Mouse (Mus musculus) 416B (cell line): ENCODE data around the gene C1ra.
A peak's percentile ranks its signal among the peaks of the same experiment; 100 is the strongest.
"Not testable (repeated sequence)": the region's sequence is repeated elsewhere in the genome, so short reads cannot be mapped to it uniquely, and the experiment has no call there.

ENCODE experiments used
- DNase-seq: peaks from one replicate; pipeline ENCODE4 v3.0.0; 2011; ENCODE audit warnings: low read depth

C1ra gene

GRCm38 (mm10) chr6:124485414-124486144 lies 26.6 kb upstream of the C1ra start:
- no peak for DNase-seq

- DNase-seq: peak; percentile 75
Observed at GRCm38 (mm10) chr6:124487509-124487908, 24.7 kb upstream of the C1ra start.

GRCm38 (mm10) chr6:124488952-124489351 lies 23.3 kb upstream of the C1ra start:
- DNase-seq: no peak

DNA sequence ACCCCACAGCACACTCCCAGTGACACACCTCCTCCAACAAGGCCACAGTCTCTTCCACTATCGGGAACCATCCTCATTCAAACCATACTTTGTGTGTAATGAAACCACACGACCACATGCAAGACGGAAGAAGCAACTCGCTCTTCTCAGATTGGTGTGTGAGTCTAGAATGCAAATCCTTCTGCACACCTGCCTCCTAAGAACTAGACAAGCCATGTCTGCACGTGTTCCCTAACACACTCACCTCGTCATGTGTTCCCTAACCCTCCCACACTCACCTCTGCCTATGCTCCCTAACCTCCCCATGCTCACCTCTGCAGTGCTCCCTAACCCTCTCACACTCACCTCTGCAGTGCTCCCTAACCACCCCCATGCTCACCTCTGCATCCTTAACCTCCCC lies 20.8 kb upstream of the C1ra start:
- DNase-seq: no peak

DNA sequence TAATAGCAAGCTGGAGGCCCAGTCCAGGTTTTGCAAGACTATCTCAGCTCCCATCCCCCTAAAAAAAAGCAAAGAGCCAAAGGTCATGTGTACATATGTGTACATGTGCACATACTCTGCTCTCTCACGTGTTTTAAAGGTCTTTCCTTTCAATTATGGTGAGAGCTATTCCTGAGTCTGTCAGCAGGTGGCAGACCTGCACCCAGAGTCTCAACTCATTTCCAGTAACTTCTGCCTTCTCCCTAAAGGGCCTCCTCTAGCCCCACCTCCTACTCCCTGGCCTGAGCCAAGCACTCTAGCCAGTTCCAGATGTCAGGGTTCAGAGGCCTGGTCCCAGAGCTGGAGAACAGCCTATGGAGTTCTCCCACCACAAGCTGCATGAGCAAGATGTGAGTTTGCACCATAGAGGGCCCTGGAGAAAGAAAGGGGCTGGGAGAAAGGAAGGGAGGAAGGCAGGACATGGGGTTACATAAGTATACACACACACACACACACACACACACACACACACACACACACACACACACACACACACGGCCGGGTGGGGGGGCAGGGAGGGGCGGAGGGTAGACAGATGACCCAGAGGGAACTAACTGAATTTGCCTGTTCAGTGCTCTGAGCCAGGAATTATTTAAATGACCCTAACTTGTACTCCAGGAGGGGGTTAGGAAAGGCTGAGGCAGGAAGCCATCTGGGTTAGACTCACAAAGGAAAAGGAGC lies 19.2 kb upstream of the C1ra start, which contains the start of gene C1rl:
Gene C1rl (plus strand): TSS at position 272 of the 720 bp plus-strand sequence.
- DNase-seq: peak; percentile 92

DNA sequence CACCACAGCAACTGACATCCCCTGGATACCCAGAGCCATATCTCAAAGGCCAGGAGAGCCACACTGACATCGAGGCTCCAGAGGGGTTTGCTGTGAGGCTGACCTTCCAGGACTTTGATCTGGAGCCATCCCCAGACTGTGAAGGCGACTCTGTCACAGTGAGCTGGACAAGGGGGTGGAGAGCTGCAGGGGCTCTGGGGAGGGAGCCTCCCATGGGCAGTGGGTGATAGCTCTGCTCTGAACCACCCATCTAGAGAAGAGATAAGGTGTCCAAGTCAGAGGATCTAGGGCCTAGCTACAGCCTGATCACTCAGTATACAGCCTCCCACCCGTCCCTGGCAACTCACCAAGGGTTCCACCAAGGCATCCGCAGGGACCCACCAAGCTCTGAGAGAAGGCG lies 18.3 kb upstream of the C1ra start:
- DNase-seq: no peak

DNA sequence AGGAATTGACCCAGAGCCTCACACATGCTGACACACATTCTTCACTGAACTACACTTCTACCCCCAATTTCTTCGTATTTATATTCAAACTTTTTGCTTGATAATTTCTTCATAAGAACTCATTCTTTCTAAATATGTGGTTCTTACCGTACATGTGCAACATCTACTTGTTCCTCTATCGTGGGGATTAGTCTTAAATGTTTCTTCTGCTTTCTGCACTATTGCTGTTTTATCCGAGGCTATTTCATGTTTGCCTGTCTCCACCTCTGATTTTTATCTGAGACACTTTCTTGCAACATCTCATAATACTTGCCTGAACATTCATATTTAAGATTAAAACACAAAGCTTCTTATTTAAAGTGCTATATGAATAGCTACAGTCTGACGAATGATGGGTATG lies 16.2 kb upstream of the C1ra start:
- DNase-seq: peak; percentile 61

DNA sequence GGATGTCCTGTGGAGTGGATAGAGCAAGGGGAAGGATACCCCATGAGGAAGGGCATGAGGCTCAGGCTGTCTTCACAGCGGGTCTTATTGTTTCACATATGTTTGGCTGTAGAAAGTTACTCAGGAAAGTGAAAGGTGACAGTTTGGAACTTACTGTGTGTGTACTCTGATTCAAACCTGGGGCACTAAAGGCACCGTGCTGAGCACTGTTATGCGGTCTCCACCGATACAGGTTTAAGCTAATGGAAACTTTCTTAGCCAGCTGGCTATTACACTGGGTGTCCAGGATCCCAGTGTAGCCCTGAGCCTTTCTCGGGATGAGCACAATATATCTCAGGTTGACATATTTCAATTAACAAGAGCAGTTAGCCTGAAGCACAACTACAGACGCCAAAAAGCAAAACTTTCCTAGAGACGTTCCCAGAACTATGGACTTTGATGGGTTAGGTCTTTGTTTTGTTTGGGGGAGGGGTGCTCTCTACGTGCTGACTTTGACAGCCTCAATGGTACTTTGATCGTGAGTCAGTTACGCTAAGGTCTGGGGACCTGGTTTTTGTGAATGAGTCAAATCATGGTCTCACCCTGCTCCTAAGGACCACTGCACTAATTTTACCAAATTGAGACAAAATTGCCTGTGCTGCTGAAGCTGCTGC lies 12.2 kb upstream of the C1ra start:
- DNase-seq: no peak

- DNase-seq: no peak
Observed at GRCm38 (mm10) chr6:124501473-124501872, 10.7 kb upstream of the C1ra start.

DNA sequence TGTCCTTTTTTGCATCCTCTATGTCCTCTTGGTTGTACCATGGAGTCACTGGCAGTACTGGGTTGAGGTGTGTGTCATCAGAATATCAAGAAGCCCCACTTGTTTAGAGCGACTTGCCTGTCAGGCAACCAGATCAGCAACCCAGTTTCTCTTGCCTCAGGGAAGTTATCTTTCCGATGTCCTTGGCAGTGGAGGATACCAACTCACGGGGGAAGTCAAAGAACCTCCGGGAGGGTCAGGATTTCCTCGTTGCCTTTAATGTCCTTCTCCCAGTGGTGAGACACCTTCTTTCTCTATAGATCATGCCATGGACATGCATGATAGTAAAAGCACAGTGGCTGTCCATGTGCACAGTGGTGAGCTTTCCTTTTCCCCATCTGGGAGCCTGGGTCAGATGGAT lies 10.2 kb upstream of the C1ra start:
- no peak for DNase-seq

DNA sequence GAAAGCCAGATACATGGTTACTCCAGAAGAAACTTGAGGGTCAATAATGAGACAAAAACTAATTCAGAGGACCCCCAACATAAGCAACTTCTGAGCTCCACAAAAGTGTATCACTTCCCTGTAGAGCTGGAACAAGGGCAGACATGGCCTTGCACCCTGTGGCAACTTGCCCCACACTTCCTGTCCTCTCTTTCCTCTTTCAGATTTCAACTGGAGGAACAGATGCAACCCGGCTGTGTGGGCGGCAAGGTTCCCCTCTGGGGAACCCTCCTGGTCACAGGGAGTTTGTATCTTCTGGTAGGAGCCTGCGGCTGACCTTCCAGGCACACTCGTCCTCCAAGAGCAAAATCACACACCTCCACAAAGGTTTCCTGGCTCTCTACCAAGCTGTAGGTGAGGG lies 7.2 kb upstream of the C1ra start:
- peak; percentile 63 for DNase-seq

- DNase-seq: no peak
Observed at GRCm38 (mm10) chr6:124506991-124507390, 5.2 kb upstream of the C1ra start.

DNA sequence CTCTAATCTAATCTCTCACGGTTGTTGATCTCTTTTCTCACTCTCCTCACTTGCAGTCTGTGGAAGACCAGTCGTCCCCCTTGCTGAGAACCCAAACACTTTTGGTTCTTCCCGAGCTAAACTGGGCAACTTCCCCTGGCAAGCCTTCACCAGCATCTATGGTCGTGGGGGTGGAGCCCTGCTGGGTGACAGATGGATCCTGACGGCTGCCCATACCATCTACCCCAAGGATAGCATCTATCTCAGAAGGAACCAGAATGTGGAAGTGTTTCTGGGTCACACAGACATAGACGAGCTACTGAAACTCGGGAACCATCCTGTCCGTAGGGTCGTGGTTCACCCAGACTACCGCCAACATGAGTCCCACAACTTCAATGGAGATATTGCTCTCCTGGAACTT lies 3.9 kb upstream of the C1ra start:
- DNase-seq: no peak

GRCm38 (mm10) chr6:124509192-124509591 lies 3.0 kb upstream of the C1ra start:
- DNase-seq: not testable (repeated sequence)

DNA sequence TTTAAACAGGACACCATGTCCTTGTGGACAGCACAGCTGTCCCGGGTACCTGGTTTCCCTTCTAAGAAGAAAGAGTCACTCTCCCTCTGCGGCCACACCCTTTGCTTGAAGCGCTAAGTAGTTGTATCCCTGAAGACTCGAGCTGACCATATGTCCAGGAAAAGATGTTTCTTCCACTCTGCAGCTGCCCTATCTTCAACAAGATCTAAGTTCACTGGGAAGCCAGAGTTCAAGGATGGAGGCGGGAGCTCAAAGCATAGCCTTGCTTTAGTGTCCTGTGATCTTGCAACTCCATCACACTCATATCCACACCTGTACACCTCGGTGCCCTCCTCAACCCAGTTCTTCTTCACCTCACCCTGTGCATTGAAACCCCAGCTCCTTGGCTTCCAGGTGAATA lies 269 bp upstream of the C1ra start:
- DNase-seq: no peak

DNA sequence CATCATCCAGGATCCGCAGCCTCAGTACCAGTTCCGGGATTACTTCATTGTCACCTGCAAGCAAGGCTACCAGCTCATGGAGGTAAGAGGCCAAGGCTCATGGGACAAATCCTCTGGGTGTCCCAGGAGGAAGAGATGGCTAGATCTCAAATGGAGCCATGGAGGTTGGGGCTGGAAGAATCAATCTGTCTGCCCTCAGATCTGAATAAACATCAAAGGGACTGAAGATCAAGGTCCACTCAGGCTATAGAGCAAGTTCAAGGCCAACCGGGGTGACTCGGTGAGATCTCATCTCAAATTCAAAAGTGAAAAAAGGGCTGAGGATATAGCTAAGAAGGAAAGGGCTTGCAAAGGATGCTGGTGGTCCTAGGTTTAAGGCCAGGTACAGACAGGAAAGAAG lies 5.5 kb downstream of the C1ra start:
- DNase-seq: not testable (repeated sequence)

- DNase-seq: not testable (repeated sequence)
Observed at GRCm38 (mm10) chr6:124522082-124522481, 9.9 kb downstream of the C1ra start.

DNA sequence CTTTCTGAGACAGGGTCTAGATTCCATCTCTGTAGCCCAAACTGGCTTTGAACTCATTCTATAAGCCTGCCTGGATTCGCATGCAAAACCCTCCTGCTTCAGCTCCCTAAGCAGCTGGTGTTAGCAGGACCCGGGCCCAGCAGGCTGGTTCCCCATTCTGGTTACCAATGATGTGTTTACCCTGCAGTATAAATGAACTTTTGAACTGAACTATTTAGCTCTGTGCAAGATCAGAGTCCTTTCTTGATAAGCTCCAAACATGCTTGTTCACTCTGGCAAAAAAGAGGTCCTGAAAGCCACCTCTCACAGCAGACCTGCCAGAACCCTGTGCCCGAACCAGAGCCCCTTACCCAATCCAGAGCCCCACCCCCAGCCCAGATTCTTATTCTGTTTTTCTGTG lies 15.7 kb downstream of the C1ra start:
- no peak for DNase-seq

DNA sequence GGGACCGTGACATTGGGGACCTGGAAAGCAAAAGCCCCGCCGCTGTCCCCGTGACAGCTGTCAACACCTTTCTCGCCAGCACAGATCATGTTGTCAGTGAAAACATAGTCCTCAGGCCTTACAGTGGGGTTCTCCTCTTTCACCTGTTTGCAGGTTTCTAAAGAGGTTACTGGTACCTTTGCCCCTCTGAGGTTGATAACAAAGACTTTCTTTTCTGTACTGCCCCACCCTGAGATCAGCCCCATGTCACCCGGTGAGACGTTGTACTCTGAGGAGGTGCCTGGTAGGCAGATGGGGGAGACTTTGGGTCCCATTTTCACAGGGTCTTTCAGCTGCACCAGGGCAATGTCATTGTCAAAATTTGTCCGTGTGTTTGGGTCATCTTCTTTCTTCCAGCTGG lies 18.9 kb downstream of the C1ra start:
- no peak for DNase-seq

DNA sequence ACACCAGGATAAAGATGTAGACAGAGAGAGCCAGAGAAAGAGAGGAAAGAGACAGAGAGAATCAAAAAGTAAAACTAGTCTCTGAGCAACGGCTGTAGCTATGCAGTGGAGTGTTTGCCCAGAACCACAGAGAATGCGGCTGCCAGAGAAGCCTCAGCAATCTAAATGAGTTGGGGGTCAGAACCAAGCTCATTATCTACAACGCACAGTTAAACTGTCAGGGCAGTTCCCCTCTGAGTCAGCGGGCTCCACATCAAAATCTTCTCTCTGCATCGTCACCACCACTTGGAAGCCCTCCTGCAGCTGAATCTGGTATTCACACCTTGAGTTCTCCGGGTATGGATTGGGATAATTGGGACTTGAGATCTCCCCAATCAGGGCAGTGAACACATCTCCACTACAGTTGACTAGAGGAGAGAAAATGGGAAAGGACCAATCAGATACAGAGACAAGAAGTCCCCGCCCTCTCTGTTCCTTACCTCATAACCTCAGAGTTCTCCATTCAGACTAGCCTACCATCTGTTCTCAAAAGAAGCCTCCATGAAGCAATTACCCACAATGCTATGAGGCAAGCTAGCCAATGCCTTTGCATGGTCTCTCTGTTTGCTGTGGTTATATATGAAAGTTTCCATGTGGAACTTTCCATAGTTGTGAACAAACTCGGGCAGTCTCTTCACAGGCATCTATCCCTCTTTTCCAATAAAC lies 24.1 kb downstream of the C1ra start:
- DNase-seq: peak; percentile 32

GRCm38 (mm10) chr6:124541176-124541575 lies 29.0 kb downstream of the C1ra start:
- DNase-seq: not testable (repeated sequence)

- peak; percentile 55 for DNase-seq
Observed at GRCm38 (mm10) chr6:124542284-124542683, 30.1 kb downstream of the C1ra start, which contains the start of gene C1s1. Gene C1s1, minus strand, starts transcription at chr6:124542359.
